Mouse (Mus musculus) cerebellum, adult 2 months (tissue): ENCODE results near the gene Abca14.

Source experiments
- CTCF ChIP-seq: fragments of 200-500 bp; IDR thresholded peaks from 2 replicates; pipeline ENCODE4 v1.5.1; 2011; ENCODE audit warnings: low read depth, mild to moderate bottlenecking, control low read depth, low read length, moderate library complexity, borderline replicate concordance; ENCODE audit not compliant: insufficient read depth
- POLR2A ChIP-seq: fragments of 200-500 bp; IDR thresholded peaks from 2 replicates; pipeline ENCODE4 v1.6.1; 2011; ENCODE audit warnings: low read length, control low read depth, borderline replicate concordance; ENCODE audit not compliant: insufficient read depth

DNA sequence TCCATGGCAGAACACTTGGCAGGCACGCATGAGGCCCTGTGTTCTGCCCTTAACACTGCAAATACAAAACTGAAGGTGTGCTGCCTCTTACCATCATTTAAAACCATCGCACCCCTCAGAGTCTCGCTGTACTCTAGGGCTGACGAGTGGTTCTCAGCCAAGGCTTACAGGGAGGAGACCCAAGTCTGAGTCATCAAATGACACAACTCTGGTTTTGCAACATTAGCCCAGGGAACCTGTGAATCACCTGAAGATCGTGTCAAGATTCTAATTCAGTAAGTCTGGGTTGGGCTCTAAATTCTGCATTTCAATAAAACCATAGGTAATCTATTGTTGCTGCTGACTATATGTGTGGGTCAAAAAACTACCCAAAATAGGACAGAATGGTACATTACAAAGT is 23.2 kb upstream of the Abca14 start:
- TF ChIP-seq POLR2A (no peak), CTCF (no peak)
